Mouse (Mus musculus) myocyte (in vitro differentiated cells): Measurements from ENCODE around the gene B4galnt1.

Source experiments
- E2F4 ChIP-seq: IDR thresholded peaks from one replicate; pipeline ENCODE4 v1.6.1; 2011; ENCODE audit warnings: mild to moderate bottlenecking, control low read depth, moderate library complexity; ENCODE audit not compliant: insufficient read depth
- POLR2A ChIP-seq: IDR thresholded peaks from one replicate; pipeline ENCODE4 v1.6.1; 2011; ENCODE audit warnings: low read depth, mild to moderate bottlenecking, control low read depth, moderate library complexity; ENCODE audit not compliant: insufficient read length

DNA sequence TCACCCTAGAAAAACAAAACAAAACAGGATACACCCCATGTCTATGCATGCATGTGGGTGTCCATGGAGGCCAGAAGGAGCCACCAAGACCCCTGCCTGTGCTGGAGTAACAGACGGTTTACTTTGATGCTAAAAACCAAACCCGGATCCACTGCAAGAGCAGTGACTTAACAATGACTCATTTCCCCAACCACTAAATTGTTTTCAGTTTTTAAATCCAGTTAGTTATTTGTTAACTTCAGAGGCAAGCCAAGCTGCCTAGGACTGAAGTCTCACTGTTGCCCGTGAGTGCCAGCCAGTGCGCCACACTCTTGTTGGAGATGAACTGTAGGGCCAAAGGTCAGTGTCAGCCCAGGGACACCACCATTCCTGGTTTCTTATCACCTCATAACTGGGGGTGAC is 14.6 kb upstream of the B4galnt1 start:
- TF ChIP-seq POLR2A, result no peak
- no peak for TF ChIP-seq E2F4
